Mouse (Mus musculus) bone marrow macrophage, adult 2 months (primary cell): ENCODE measurements around the gene Nfat5.

Experiments used
- CTCF ChIP-seq: IDR thresholded peaks from 2 replicates; pipeline ENCODE4 v1.5.1; 2012; ENCODE audit warnings: low read depth, mild to moderate bottlenecking, low read length, moderate library complexity
- POLR2A ChIP-seq: IDR thresholded peaks from 2 replicates; pipeline ENCODE4 v1.6.1; 2012; ENCODE audit warnings: mild to moderate bottlenecking, low read depth, low read length, borderline replicate concordance

GRCm38 (mm10) chr8:107396106-107396670 lies 102.9 kb downstream of the Nfat5 start:
- TF ChIP-seq CTCF, result no peak
- TF ChIP-seq POLR2A, result no peak
